ENCODE assay signal across 28 mouse cellular contexts in the genomic region with DNA sequence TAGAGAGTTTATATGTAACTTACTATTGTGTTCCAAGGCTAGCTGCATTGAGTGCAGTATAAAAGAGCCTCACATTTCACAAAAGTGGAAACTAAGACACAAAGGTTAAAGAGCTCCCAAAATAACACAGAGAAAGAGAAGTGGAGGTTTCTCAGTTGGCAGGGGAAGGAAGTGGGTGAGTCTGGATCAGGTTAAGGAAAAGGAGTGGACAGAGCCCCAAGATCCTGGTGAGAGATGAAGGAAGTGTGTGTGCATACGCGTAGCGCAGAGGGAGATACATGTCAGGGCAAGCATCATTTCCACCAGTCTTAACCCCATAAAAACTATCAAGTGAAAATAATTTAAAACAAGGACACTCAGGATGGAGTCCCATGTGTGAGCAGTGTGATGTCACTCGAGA.
"Had no signal": no experiment of that assay in that cellular context is flagged by ENCODE, and none has a peak within 500 bp of the region (broad histone marks: within the 10 kb centered on the region; RNA-seq: fewer than 3 reads in every experiment).

No protein-coding gene starts in this region.

- H3K4me2 ChIP-seq: heart, embryonic 12.5 days; hindbrain, embryonic 12.5 days; hindbrain, embryonic 14.5 days; intestine, embryonic 15.5 days; kidney, embryonic 15.5 days; limb, embryonic 12.5 days; liver, embryonic 11.5 days; liver, embryonic 13.5 days had no signal

- H3K27ac ChIP-seq: gastrocnemius, adult 2 months; heart, embryonic 10.5 days; hindbrain, embryonic 10.5 days; hindbrain, embryonic 12.5 days; hindbrain, embryonic 14.5 days; intestine, embryonic 15.5 days; kidney, embryonic 15.5 days; kidney, postnatal 0 days; limb, embryonic 12.5 days; liver, embryonic 13.5 days had no signal

- ATAC-seq: hindbrain, embryonic 16.5 days; inflammation-experienced regulatory T-cells, adult 6 months; intestine, embryonic 15.5 days had no signal

- DNase-seq: gastrocnemius, adult 2 months; gastrocnemius, postnatal 10 days; gastrocnemius, postnatal 25 days; heart, adult 18-20 months; heart, postnatal 14 days; heart, postnatal 36 days; kidney, adult 11 months; kidney, adult 2 months; kidney, adult 9 months; kidney, postnatal 14 days; kidney, postnatal 36 days; layer of hippocampus, adult 9-11 months; layer of hippocampus, postnatal 36 days; left cerebral cortex, postnatal 4 days; liver; liver, embryonic 13.5 days had no signal

- H3K9ac ChIP-seq: heart, embryonic 12.5 days; hindbrain, embryonic 12.5 days; hindbrain, embryonic 14.5 days; intestine, embryonic 15.5 days; kidney, embryonic 15.5 days; limb, embryonic 12.5 days; liver, embryonic 13.5 days had no signal

- H3K4me1 ChIP-seq: hindbrain, embryonic 12.5 days; liver, embryonic 13.5 days had no signal

- H3K9me3 ChIP-seq: heart, embryonic 10.5 days; heart, embryonic 12.5 days; hindbrain, embryonic 10.5 days; hindbrain, embryonic 12.5 days; intestine, embryonic 15.5 days; kidney, embryonic 15.5 days; limb, embryonic 12.5 days; liver, embryonic 13.5 days had no signal

- H3K4me3 ChIP-seq: gastrocnemius, adult 2 months; heart, embryonic 10.5 days; heart, embryonic 12.5 days; hindbrain, embryonic 10.5 days; hindbrain, embryonic 12.5 days; intestine, embryonic 15.5 days; kidney, embryonic 15.5 days; limb, embryonic 12.5 days; liver, embryonic 13.5 days had no signal

- H3K36me3 ChIP-seq: heart, embryonic 10.5 days; heart, embryonic 12.5 days; hindbrain, embryonic 10.5 days; hindbrain, embryonic 12.5 days; intestine, embryonic 15.5 days; kidney, embryonic 15.5 days; limb, embryonic 12.5 days; liver, embryonic 13.5 days had no signal

- H3K27me3 ChIP-seq: heart, embryonic 12.5 days; hindbrain, embryonic 12.5 days; intestine, embryonic 15.5 days; kidney, embryonic 15.5 days; limb, embryonic 12.5 days; liver, embryonic 13.5 days had no signal
